Mouse (Mus musculus) liver, adult 2 months (tissue): ENCODE measurements around the gene Kcna1. TPM values are rescaled to one million over a fixed set of nuclear protein-coding genes. Genes with fewer than 3 reads are reported as not detected.

Source experiments
- DNase-seq: peaks from one replicate; pipeline ENCODE4 v3.0.0-alpha.2; 2011; ENCODE audit warnings: low read depth, low spot score; ENCODE audit errors: extremely low read depth
- H3K27ac ChIP-seq: fragments of 200-500 bp; replicated peaks from 2 replicates; pipeline ENCODE4 v1.5.1; 2012; ENCODE audit warnings: low read depth, mild to moderate bottlenecking, control low read depth, inconsistent platforms, low read length; ENCODE audit not compliant: insufficient read depth
- H3K27me3 ChIP-seq: fragments of 200-500 bp; 2 replicates; pipeline ENCODE4 v1.6.1; 2012; ENCODE audit warnings: mild to moderate bottlenecking, moderate library complexity, low read length, inconsistent platforms; ENCODE audit not compliant: control insufficient read depth, insufficient read depth
- H3K36me3 ChIP-seq: fragments of 200-500 bp; 2 replicates; pipeline ENCODE4 v1.6.1; 2012; ENCODE audit warnings: low read length, inconsistent platforms; ENCODE audit not compliant: control insufficient read depth, insufficient read depth
- H3K4me1 ChIP-seq: fragments of 200-500 bp; 2 replicates; pipeline ENCODE4 v1.6.1; 2011; ENCODE audit warnings: low read length; ENCODE audit not compliant: control insufficient read depth, insufficient read depth
- H3K4me3 ChIP-seq: fragments of 200-500 bp; 2 replicates; pipeline ENCODE4 v1.5.1; 2011; ENCODE audit warnings: low read depth, mild to moderate bottlenecking, control low read depth, low read length, moderate library complexity; ENCODE audit not compliant: insufficient read depth
- H3K79me2 ChIP-seq: fragments of 200-500 bp; 2 replicates; pipeline ENCODE4 v1.6.1; 2012; ENCODE audit warnings: inconsistent platforms, mild to moderate bottlenecking, low read length, moderate library complexity; ENCODE audit not compliant: control insufficient read depth, insufficient read depth
- H3K9ac ChIP-seq: fragments of 200-500 bp; 2 replicates; pipeline ENCODE4 v1.6.1; 2012; ENCODE audit warnings: low read depth, mild to moderate bottlenecking, control low read depth, inconsistent platforms, low read length
- CTCF ChIP-seq: fragments of 200-500 bp; IDR thresholded peaks from 2 replicates; pipeline ENCODE4 v1.5.1; 2011; ENCODE audit warnings: low read depth, low read length, control low read depth
- POLR2A ChIP-seq: fragments of 200-500 bp; IDR thresholded peaks from 2 replicates; pipeline ENCODE4 v1.6.1; 2011; ENCODE audit warnings: low read length, control low read depth; ENCODE audit not compliant: insufficient read depth; ENCODE audit errors: extremely low read depth
- WGBS: fragments of 180-500 bp; shearing (Covaris S2); methylation state at CpG from one replicate; pipeline ENCODE4 v1.1.7; 2018; 5-methylcytosine and 5-hydroxymethylcytosine counted together
- polyA plus RNA-seq: library from polyadenylated mRNA; depleted of rRNA; stranded (reverse); fragments of >200 nt; gene quantifications from 2 replicates; pipeline ENCODE4 v1.2.3, GENCODE M21; 2012
- total RNA-seq: library from RNA; depleted of rRNA; stranded (reverse); fragments of >200 nt; gene quantifications from 2 replicates; pipeline ENCODE4 v1.2.3, GENCODE M21; 2014

The Kcna1 gene
- total and polyA plus RNA-seq, 2 experiments = 0.09 TPM; not detected in 1

- DNase-seq = no peak
- Histone ChIP-seq H3K9ac (no peak overlapping the region), H3K27me3 (no peaks in the 10 kb centered on the region), H3K4me3 (no peak overlapping the region), H3K27ac (no peak overlapping the region), H3K79me2 (no peaks in the 10 kb centered on the region), H3K36me3 (no peaks in the 10 kb centered on the region), H3K4me1 (no peaks in the 10 kb centered on the region)
- TF ChIP-seq POLR2A (no peak), CTCF (no peak)
- 77% methylated on average over 4 of the region's 4 CpGs for WGBS
Measured at GRCm38 (mm10) chr6:126610746-126611145, 35.4 kb downstream of the Kcna1 start.

- no peak for TF ChIP-seq CTCF
- TF ChIP-seq POLR2A = no peak
- WGBS = 69% methylated on average over 17 of the region's 17 CpGs
Measured at GRCm38 (mm10) chr6:126609193-126609947, 36.8 kb downstream of the Kcna1 start.

GRCm38 (mm10) chr6:126601843-126602326, 44.3 kb downstream of the Kcna1 start:
- DNase-seq = no peak
- Histone ChIP-seq H3K4me3 (no peak overlapping the region), H3K9ac (no peak overlapping the region), H3K36me3 (no peaks in the 10 kb centered on the region), H3K79me2 (no peaks in the 10 kb centered on the region), H3K4me1 (no peaks in the 10 kb centered on the region), H3K27me3 (0 out of 2 replicates have a peak, but pooled peaks cover 3% of the 10 kb centered on the region), H3K27ac (no peak overlapping the region)
- WGBS = 87% methylated on average over 13 of the region's 13 CpGs
- no peak for TF ChIP-seq POLR2A

More at GRCm38 (mm10) chr6:126609193-126609947, 36.8 kb downstream of the Kcna1 start:
- H3K79me2 ChIP-seq = no peaks in the 10 kb centered on the region
- H3K4me3 ChIP-seq = no peak overlapping the region
- H3K27me3 ChIP-seq = 0 out of 2 replicates have a peak, but pooled peaks cover 2% of the 10 kb centered on the region
- no peak overlapping the region for H3K27ac ChIP-seq
- no peaks in the 10 kb centered on the region for H3K4me1 ChIP-seq
- no peak overlapping the region for H3K9ac ChIP-seq
- no peaks in the 10 kb centered on the region for H3K36me3 ChIP-seq
- DNase-seq = no peak

- Histone ChIP-seq H3K27me3 (0 out of 2 replicates have a peak, but pooled peaks cover 2% of the 10 kb centered on the region), H3K79me2 (no peaks in the 10 kb centered on the region), H3K27ac (no peak overlapping the region), H3K4me1 (no peaks in the 10 kb centered on the region), H3K9ac (no peak overlapping the region), H3K36me3 (no peaks in the 10 kb centered on the region), H3K4me3 (no peak overlapping the region)
- TF ChIP-seq POLR2A (no peak), CTCF (no peak)
- 74% methylated on average over 3 of the region's 3 CpGs for WGBS
- no peak for DNase-seq
Measured at GRCm38 (mm10) chr6:126599201-126599995, 46.8 kb downstream of the Kcna1 start.

GRCm38 (mm10) chr6:126597741-126598140, 48.4 kb downstream of the Kcna1 start:
- H3K27me3 ChIP-seq = no peaks in the 10 kb centered on the region
- TF ChIP-seq POLR2A = no peak
- TF ChIP-seq CTCF = no peak
- no peak for DNase-seq
- no peaks in the 10 kb centered on the region for H3K36me3 ChIP-seq
- H3K4me3 ChIP-seq = no peak overlapping the region
- no peaks in the 10 kb centered on the region for H3K79me2 ChIP-seq
- no peak overlapping the region for H3K27ac ChIP-seq
- WGBS = 85% methylated on average over 4 of the region's 4 CpGs
- H3K9ac ChIP-seq = no peak overlapping the region
- no peaks in the 10 kb centered on the region for H3K4me1 ChIP-seq
